Mouse (Mus musculus) macrophage (primary cell): ENCODE results near the gene Slc22a18. TPM values are rescaled to one million over a fixed set of nuclear protein-coding genes. Genes with fewer than 3 reads are reported as not detected.
A peak's percentile ranks its signal among the peaks of the same experiment; 100 is the strongest.

ENCODE experiments used
- H3K27ac ChIP-seq: fragments of 350-480 bp; formaldehyde crosslinking; 2 replicates; pipeline ENCODE4 v1.9.0; 2021
- H3K36me3 ChIP-seq: fragments of 350-480 bp; formaldehyde crosslinking; 2 replicates; pipeline ENCODE4 v1.9.0; 2021; ENCODE audit errors: inconsistent target
- H3K4me3 ChIP-seq: fragments of 350-480 bp; formaldehyde crosslinking; 2 replicates; pipeline ENCODE4 v1.9.0; 2021; ENCODE audit errors: inconsistent target
- H3K79me2 ChIP-seq: fragments of 350-480 bp; formaldehyde crosslinking; 2 replicates; pipeline ENCODE4 v1.9.0; 2021; ENCODE audit errors: inconsistent target
- WGBS: methylation state at CpG from one replicate; pipeline ENCODE4 v1.1.7; 2026; ENCODE audit warnings: inconsistent platforms; ENCODE audit not compliant: missing documents; 5-methylcytosine and 5-hydroxymethylcytosine counted together
- polyA plus RNA-seq: library from polyadenylated mRNA; stranded (reverse); fragments of 250-400 nt; gene quantifications from 3 replicates; pipeline ENCODE4 v1.2.4, GENCODE M21; 2018; ENCODE audit warnings: inconsistent platforms

The Slc22a18 gene
- polyA plus RNA-seq, 1 experiment from 2014 or later: 2.0 TPM

GRCm38 (mm10) chr7:143548231-143548961, 74.9 kb downstream of the Slc22a18 start:
- peak overlapping the region; percentile 83 for H3K4me3 ChIP-seq
- WGBS: 2% methylated on average over 58 of the region's 63 CpGs
- H3K79me2 ChIP-seq: peaks cover 51% of the 10 kb centered on the region
- H3K27ac ChIP-seq: peak overlapping the region; percentile 82
- no peaks in the 10 kb centered on the region for H3K36me3 ChIP-seq

Other genes with a start within 250 kb of the Slc22a18 start
- gene Cdkn1c, start 12.7 kb upstream of the Slc22a18 start, polyA plus RNA-seq: 16.5 to 94.4 TPM (median 33.3 TPM) in 3 replicates
- not detected in 3 replicates for gene Phlda2, start 29.4 kb downstream of the Slc22a18 start, polyA plus RNA-seq
- gene Nap1l4, start 75.4 kb downstream of the Slc22a18 start, polyA plus RNA-seq: 53.7 to 124 TPM (median 75.6 TPM) in 3 replicates
- 22.1 to 22.6 TPM (median 22.5 TPM) in 3 replicates for gene Cars, start 126.4 kb downstream of the Slc22a18 start, polyA plus RNA-seq
- gene Tnfrsf26, start 155.0 kb downstream of the Slc22a18 start, polyA plus RNA-seq: 5.9 to 10.7 TPM (median 10.6 TPM) in 3 replicates
- gene Tnfrsf22, start 175.9 kb downstream of the Slc22a18 start, polyA plus RNA-seq: 2.7 to 8.5 TPM (median 3.7 TPM) in 3 replicates
- gene Tnfrsf23, start 212.1 kb downstream of the Slc22a18 start, polyA plus RNA-seq: 11.0 to 17.9 TPM (median 11.0 TPM) in 3 replicates